Mouse (Mus musculus): ENCODE data around the gene Rbck1. TPM values are rescaled to one million over a fixed set of nuclear protein-coding genes. Genes with fewer than 3 reads are reported as not detected.

Rbck1 gene
- polyA plus RNA-seq, 1 experiment from 2014 or later, result 94.4 TPM

- H3K36me3 ChIP-seq, result peaks cover 71% of the 10 kb centered on the region
- no peaks in the 10 kb centered on the region for H3K9me3 ChIP-seq
- WGBS, result 66% methylated on average over 3 of the region's 3 CpGs
- no peaks in the 10 kb centered on the region for H3K4me1 ChIP-seq
- no peak overlapping the region for H3K27ac ChIP-seq
- H3K9ac ChIP-seq, result no peak overlapping the region
- no peak overlapping the region for H3K4me3 ChIP-seq
- no peak for ATAC-seq (ENCODE audit: borderline replicate concordance, extremely low read depth, low FRiP score, low TSS enrichment)
- no peak overlapping the region for H3K4me2 ChIP-seq
- no peaks in the 10 kb centered on the region for H3K27me3 ChIP-seq
Observed at GRCm38 (mm10) chr2:152324842-152325241, 7.6 kb downstream of the Rbck1 start.

DNA sequence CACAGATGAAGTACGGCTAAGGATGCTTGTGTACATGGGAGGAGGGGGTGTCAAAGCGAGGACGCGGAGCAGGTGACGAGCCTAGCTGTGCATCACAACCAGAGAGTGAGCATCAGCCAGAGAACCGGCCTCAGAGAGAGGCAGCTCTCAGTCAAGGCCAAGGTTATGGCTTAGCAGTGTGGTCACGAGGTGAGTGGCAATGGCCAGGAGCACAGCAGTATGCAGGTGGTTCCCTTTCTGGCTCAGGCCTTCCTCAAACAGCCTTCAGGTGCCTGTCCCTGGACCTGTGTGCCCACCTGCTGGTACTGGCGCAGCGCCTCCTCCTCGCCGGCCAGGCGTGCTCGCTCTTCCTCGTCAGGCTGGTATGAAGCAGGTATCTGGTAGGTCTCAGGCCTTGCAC, 8.5 kb downstream of the Rbck1 start:
- H3K9me3 ChIP-seq, result no peaks in the 10 kb centered on the region
- WGBS, result 91% methylated on average over 14 of the region's 14 CpGs
- no peak overlapping the region for H3K4me2 ChIP-seq
- peaks cover 69% of the 10 kb centered on the region for H3K36me3 ChIP-seq
- H3K27me3 ChIP-seq, result no peaks in the 10 kb centered on the region
- H3K9ac ChIP-seq, result no peak overlapping the region
- ATAC-seq (ENCODE audit: borderline replicate concordance, extremely low read depth, low FRiP score, low TSS enrichment), result no peak
- no peak overlapping the region for H3K4me3 ChIP-seq
- no peaks in the 10 kb centered on the region for H3K4me1 ChIP-seq
- no peak overlapping the region for H3K27ac ChIP-seq

GRCm38 (mm10) chr2:152322198-152322597, 10.3 kb downstream of the Rbck1 start:
- peaks cover 76% of the 10 kb centered on the region for H3K36me3 ChIP-seq
- H3K27ac ChIP-seq, result no peak overlapping the region
- H3K4me2 ChIP-seq, result no peak overlapping the region
- no peaks in the 10 kb centered on the region for H3K4me1 ChIP-seq
- H3K9ac ChIP-seq, result no peak overlapping the region
- no peak for ATAC-seq (ENCODE audit: borderline replicate concordance, extremely low read depth, low FRiP score, low TSS enrichment)
- 96% methylated on average over 6 of the region's 6 CpGs for WGBS
- H3K4me3 ChIP-seq, result no peak overlapping the region
- H3K27me3 ChIP-seq, result no peaks in the 10 kb centered on the region
- no peaks in the 10 kb centered on the region for H3K9me3 ChIP-seq

DNA sequence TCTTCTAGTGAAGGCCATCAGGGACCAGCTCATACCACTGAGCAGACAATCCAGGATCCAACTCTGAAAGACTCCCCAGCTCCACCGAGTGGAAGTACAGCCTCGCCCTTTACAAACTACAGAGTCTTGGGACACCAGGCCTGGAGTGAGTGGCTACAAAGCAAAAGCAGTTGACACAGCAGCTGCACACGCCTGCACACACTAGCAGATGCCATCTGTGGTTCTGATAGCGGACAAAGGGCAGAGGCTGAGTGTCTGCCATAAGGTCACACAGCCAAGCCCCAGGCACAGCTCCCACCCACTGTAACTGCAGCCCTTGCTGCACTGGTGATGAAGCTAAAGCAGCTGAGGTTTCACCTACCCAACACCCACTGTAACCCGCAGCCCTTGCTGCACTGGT, 10.9 kb downstream of the Rbck1 start:
- no peak overlapping the region for H3K27ac ChIP-seq
- H3K4me2 ChIP-seq, result no peak overlapping the region
- H3K4me3 ChIP-seq, result no peak overlapping the region
- H3K9me3 ChIP-seq, result no peaks in the 10 kb centered on the region
- no peak for ATAC-seq (ENCODE audit: borderline replicate concordance, extremely low read depth, low FRiP score, low TSS enrichment)
- no peaks in the 10 kb centered on the region for H3K27me3 ChIP-seq
- peaks cover 74% of the 10 kb centered on the region for H3K36me3 ChIP-seq
- H3K9ac ChIP-seq, result no peak overlapping the region
- H3K4me1 ChIP-seq, result no peaks in the 10 kb centered on the region
- WGBS, result 91% methylated on average over 5 of the region's 5 CpGs

DNA sequence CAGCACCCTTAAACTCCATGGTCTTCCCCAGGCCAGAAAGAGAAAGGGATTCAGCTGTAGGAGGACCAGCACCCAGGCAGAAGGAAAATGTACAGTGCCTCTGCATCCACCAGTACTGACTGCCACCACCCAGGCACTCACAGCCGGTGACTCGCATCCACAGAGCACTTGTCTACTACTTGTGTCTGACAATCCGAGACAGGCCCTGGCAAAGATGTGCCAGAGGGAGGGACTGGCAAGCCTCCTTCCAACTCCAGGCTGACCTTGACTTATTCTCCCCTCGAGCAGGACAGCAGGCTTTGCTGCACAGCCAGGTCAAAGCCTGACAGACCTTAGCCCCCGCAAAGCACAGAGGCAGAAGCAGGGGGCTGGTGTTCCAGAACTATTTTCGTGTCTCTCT, 15.4 kb downstream of the Rbck1 start:
- no peak overlapping the region for H3K4me2 ChIP-seq
- WGBS, result 73% methylated on average over 6 of the region's 6 CpGs
- H3K4me3 ChIP-seq, result no peak overlapping the region
- no peaks in the 10 kb centered on the region for H3K9me3 ChIP-seq
- no peak for ATAC-seq (ENCODE audit: borderline replicate concordance, extremely low read depth, low FRiP score, low TSS enrichment)
- H3K27me3 ChIP-seq, result no peaks in the 10 kb centered on the region
- H3K36me3 ChIP-seq, result peaks cover 66% of the 10 kb centered on the region
- H3K27ac ChIP-seq, result no peak overlapping the region
- H3K9ac ChIP-seq, result no peak overlapping the region
- H3K4me1 ChIP-seq, result no peaks in the 10 kb centered on the region

DNA sequence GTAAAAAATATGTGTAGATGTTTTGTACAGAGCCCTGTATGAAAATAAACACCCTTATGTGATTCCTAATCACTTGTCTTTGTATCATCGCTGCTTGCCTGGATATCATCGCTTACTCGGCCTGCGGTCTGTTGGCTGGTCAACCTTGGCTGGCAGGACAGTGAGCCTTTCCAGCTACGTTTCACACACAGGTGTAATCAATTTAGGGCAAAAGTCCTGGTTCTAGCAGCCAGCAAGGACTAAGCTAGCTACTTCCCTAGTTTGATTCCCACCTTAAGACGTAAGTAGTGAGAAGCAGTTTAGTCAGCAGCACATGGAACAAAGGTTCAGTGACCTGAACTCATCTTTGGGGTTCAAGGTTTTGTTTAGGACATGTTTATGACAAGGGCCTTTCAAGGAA, 18.5 kb downstream of the Rbck1 start:
- no peak overlapping the region for H3K27ac ChIP-seq
- ATAC-seq (ENCODE audit: borderline replicate concordance, extremely low read depth, low FRiP score, low TSS enrichment), result no peak
- H3K9ac ChIP-seq, result no peak overlapping the region
- peaks cover 78% of the 10 kb centered on the region for H3K36me3 ChIP-seq
- H3K27me3 ChIP-seq, result no peaks in the 10 kb centered on the region
- H3K4me3 ChIP-seq, result no peak overlapping the region
- WGBS, result 81% methylated on average over 6 of the region's 6 CpGs
- H3K9me3 ChIP-seq, result no peaks in the 10 kb centered on the region
- H3K4me2 ChIP-seq, result no peak overlapping the region
- H3K4me1 ChIP-seq, result no peaks in the 10 kb centered on the region

DNA sequence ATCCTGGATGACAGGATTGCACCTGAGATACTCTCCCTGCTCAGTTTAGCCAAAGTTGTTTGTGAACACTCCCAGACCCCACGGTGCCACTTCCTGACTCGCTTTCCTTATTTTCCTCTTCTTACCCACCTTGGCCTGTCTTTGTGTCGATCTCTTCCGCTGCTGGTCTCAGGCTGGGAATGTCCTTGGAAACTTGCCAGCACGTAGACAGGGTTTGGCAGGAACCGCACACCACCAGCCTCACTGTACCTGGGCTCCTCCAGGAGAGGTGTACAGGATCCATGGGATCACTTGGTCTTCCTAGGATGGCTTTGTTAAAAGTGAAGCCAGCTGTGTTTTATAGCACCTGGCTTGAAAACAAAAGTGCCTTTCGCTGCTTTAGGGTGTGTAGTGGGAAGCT, 19.5 kb downstream of the Rbck1 start:
- Histone ChIP-seq H3K9ac (no peak overlapping the region), H3K36me3 (peaks cover 79% of the 10 kb centered on the region), H3K27ac (no peak overlapping the region), H3K27me3 (no peaks in the 10 kb centered on the region), H3K4me1 (no peaks in the 10 kb centered on the region), H3K4me2 (no peak overlapping the region), H3K4me3 (no peak overlapping the region), H3K9me3 (no peaks in the 10 kb centered on the region)
- 67% methylated on average over 7 of the region's 7 CpGs for WGBS
- no peak for ATAC-seq (ENCODE audit: borderline replicate concordance, extremely low read depth, low FRiP score, low TSS enrichment)

DNA sequence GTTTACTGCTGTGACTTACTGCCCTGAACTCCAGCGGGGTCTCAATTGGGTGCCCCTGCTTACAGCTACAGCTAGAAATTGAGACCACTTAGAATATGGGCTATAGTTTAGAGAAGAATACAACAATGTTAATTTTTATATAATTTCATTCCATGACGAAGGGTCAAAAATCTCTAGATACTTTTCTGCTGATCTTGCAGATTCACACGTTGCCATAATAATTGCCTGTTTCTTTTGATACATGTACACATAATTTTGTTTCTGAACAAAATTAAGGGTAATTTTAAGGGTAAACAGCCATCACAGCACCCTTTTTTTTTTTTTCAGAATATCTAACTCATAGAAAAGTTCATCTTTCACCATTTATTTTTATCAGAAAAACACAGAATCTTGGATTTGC, 25.3 kb downstream of the Rbck1 start:
- H3K36me3 ChIP-seq, result peaks cover 77% of the 10 kb centered on the region
- ATAC-seq (ENCODE audit: borderline replicate concordance, extremely low read depth, low FRiP score, low TSS enrichment), result no peak

DNA sequence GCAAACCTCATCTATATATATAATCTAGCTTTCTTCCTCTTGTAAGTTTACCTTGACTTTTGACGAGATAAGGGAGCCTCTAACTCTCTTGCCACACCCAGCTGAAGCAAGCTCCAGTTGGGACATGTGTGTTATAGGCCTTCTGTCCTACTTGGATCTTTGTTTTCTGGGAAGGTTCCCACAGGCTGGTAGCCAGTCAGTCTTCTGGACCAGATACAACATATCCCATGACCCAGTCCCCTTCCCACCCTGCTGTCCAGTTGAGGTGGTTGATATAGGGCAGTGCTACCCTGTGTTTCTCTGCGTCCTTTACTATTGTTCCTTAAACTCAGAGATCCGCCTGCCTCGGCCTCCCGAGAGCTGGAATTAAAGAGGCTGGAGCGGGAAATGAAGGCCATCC, 27.0 kb downstream of the Rbck1 start:
- Histone ChIP-seq H3K4me1 (no peaks in the 10 kb centered on the region), H3K27ac (no peak overlapping the region), H3K4me2 (no peak overlapping the region), H3K9ac (no peak overlapping the region), H3K9me3 (no peaks in the 10 kb centered on the region), H3K27me3 (no peaks in the 10 kb centered on the region), H3K4me3 (no peak overlapping the region), H3K36me3 (peaks cover 63% of the 10 kb centered on the region)
- 94% methylated on average over 6 of the region's 6 CpGs for WGBS
- ATAC-seq (ENCODE audit: borderline replicate concordance, extremely low read depth, low FRiP score, low TSS enrichment), result no peak

More for the DNA sequence above, 25.3 kb downstream of the Rbck1 start:
- no peak overlapping the region for H3K4me3 ChIP-seq
- H3K27me3 ChIP-seq, result no peaks in the 10 kb centered on the region
- no peak overlapping the region for H3K4me2 ChIP-seq
- H3K4me1 ChIP-seq, result no peaks in the 10 kb centered on the region
- no peak overlapping the region for H3K9ac ChIP-seq
- WGBS, result 85% methylated on average over 3 of the region's 3 CpGs
- H3K9me3 ChIP-seq, result no peaks in the 10 kb centered on the region
- H3K27ac ChIP-seq, result no peak overlapping the region

GRCm38 (mm10) chr2:152303781-152304180, 28.7 kb downstream of the Rbck1 start:
- Histone ChIP-seq H3K4me3 (no peak overlapping the region), H3K9ac (no peak overlapping the region), H3K27ac (no peak overlapping the region), H3K4me1 (no peaks in the 10 kb centered on the region), H3K27me3 (no peaks in the 10 kb centered on the region), H3K4me2 (no peak overlapping the region), H3K9me3 (no peaks in the 10 kb centered on the region), H3K36me3 (peaks cover 47% of the 10 kb centered on the region)
- 58% methylated on average over 5 of the region's 5 CpGs for WGBS
- ATAC-seq (ENCODE audit: borderline replicate concordance, extremely low read depth, low FRiP score, low TSS enrichment), result no peak

- 80% methylated on average over 2 of the region's 2 CpGs for WGBS
- ATAC-seq (ENCODE audit: borderline replicate concordance, extremely low read depth, low FRiP score, low TSS enrichment), result no peak
Observed at GRCm38 (mm10) chr2:152302862-152303261, 29.6 kb downstream of the Rbck1 start.

GRCm38 (mm10) chr2:152294541-152294940, 37.9 kb downstream of the Rbck1 start:
- no peaks in the 10 kb centered on the region for H3K27me3 ChIP-seq
- H3K36me3 ChIP-seq, result no peaks in the 10 kb centered on the region
- H3K4me2 ChIP-seq, result peak overlapping the region; percentile 78
- H3K9ac ChIP-seq, result peak overlapping the region; percentile 95
- H3K27ac ChIP-seq, result no peak overlapping the region
- no peak for ATAC-seq (ENCODE audit: borderline replicate concordance, extremely low read depth, low FRiP score, low TSS enrichment)
- H3K9me3 ChIP-seq, result no peaks in the 10 kb centered on the region
- H3K4me1 ChIP-seq, result peaks cover 22% of the 10 kb centered on the region
- peak overlapping the region; percentile 84 for H3K4me3 ChIP-seq
- 31% methylated on average over 5 of the region's 5 CpGs for WGBS

More at GRCm38 (mm10) chr2:152302862-152303261, 29.6 kb downstream of the Rbck1 start:
- H3K4me3 ChIP-seq, result no peak overlapping the region
- H3K27me3 ChIP-seq, result no peaks in the 10 kb centered on the region
- no peaks in the 10 kb centered on the region for H3K9me3 ChIP-seq
- H3K9ac ChIP-seq, result no peak overlapping the region
- no peak overlapping the region for H3K27ac ChIP-seq
- peaks cover 38% of the 10 kb centered on the region for H3K36me3 ChIP-seq
- H3K4me1 ChIP-seq, result 0 out of 2 replicates have a peak, but pooled peaks cover under 1% of the 10 kb centered on the region
- H3K4me2 ChIP-seq, result no peak overlapping the region
